Mouse (Mus musculus) ES-E14 (cell line): Measurements from ENCODE around the gene Olfr1375. TPM values are rescaled to one million over a fixed set of nuclear protein-coding genes. Genes with fewer than 3 reads are reported as not detected.

Experiments used
- DNase-seq: peaks from one replicate; pipeline ENCODE4 v3.0.0-alpha.2; 2013; ENCODE audit warnings: low read depth, low spot score
- H3K27ac ChIP-seq: 2 replicates; pipeline ENCODE4 v1.5.1; 2012; ENCODE audit warnings: low read depth, mild to moderate bottlenecking, low read length, moderate library complexity, mixed read lengths; ENCODE audit not compliant: poor library complexity, insufficient read depth, severe bottlenecking
- H3K36me3 ChIP-seq: 2 replicates; pipeline ENCODE4 v1.6.1; 2012; ENCODE audit warnings: mild to moderate bottlenecking, low read length, moderate library complexity, mixed read lengths; ENCODE audit not compliant: control insufficient read depth, poor library complexity, insufficient read depth, severe bottlenecking
- H3K4me1 ChIP-seq, 2 experiments: fragments of 150-350 bp in 1 of 2; sonication (generic) in 1 of 2; 2 replicates each; pipeline ENCODE4 v1.6.1; 2012; ENCODE audit warnings: low read length in 2 of 2, mild to moderate bottlenecking in 1 of 2, mixed read lengths in 1 of 2; ENCODE audit not compliant: control insufficient read depth in 2 of 2, insufficient read depth in 2 of 2, poor library complexity in 1 of 2
- H3K4me3 ChIP-seq, 2 experiments: fragments of 150-350 bp in 1 of 2; sonication (generic) in 1 of 2; 2 replicates each; pipeline ENCODE4 v1.5.1; 2012; ENCODE audit warnings: low read length in 2 of 2, low read depth in 1 of 2, mild to moderate bottlenecking in 1 of 2, mixed read lengths in 1 of 2; ENCODE audit not compliant: insufficient read depth in 1 of 2, poor library complexity in 1 of 2, severe bottlenecking in 1 of 2
- H3K9ac ChIP-seq: 2 replicates; pipeline ENCODE4 v1.6.1; 2012; ENCODE audit warnings: low read depth, mild to moderate bottlenecking, low read length, mixed read lengths; ENCODE audit not compliant: poor library complexity, insufficient read depth, severe bottlenecking
- H3K9me3 ChIP-seq: fragments of 150-350 bp; sonication (generic); 2 replicates; pipeline ENCODE4 v1.6.1; 2012; ENCODE audit warnings: low read depth, mild to moderate bottlenecking, low read length; ENCODE audit not compliant: control insufficient read depth, insufficient read depth
- CHD2 ChIP-seq: IDR thresholded peaks from 2 replicates; pipeline ENCODE4 v1.6.1; 2014; ENCODE audit warnings: mild to moderate bottlenecking, low read depth, low read length, inconsistent platforms
- HCFC1 ChIP-seq: IDR thresholded peaks from 2 replicates; pipeline ENCODE4 v1.6.1; 2012; ENCODE audit warnings: low read length, inconsistent platforms, borderline replicate concordance; ENCODE audit not compliant: insufficient read depth
- MAFK ChIP-seq: IDR thresholded peaks from 2 replicates; pipeline ENCODE4 v1.6.1; 2014; ENCODE audit warnings: mild to moderate bottlenecking, low read depth, low read length, inconsistent platforms; ENCODE audit not compliant: insufficient read depth
- ZC3H11A ChIP-seq: IDR thresholded peaks from 2 replicates; pipeline ENCODE4 v1.6.1; 2012; ENCODE audit warnings: low read depth, mild to moderate bottlenecking, inconsistent platforms, low read length, borderline replicate concordance
- ZNF384 ChIP-seq: IDR thresholded peaks from 2 replicates; pipeline ENCODE4 v1.6.1; 2012; ENCODE audit warnings: low read depth, low read length, inconsistent platforms
- in situ Hi-C, 2 experiments: fragments of 600-800 bp; cut with MboI; formaldehyde crosslinking; loops; one replicate each; pipeline ENCODE4 v1.15.1; 2025; ENCODE audit warnings: low sequenced_read_pairs in 2 of 2, inconsistent platforms in 1 of 2; ENCODE audit not compliant: unreplicated experiment in 2 of 2
- total RNA-seq: library from RNA; depleted of rRNA; stranded (reverse); fragments of 300-350 nt; gene quantifications from 2 replicates; pipeline ENCODE4 v1.2.3, GENCODE M21; 2012

Olfr1375 gene
- total RNA-seq, 1 experiment: not detected

DNA sequence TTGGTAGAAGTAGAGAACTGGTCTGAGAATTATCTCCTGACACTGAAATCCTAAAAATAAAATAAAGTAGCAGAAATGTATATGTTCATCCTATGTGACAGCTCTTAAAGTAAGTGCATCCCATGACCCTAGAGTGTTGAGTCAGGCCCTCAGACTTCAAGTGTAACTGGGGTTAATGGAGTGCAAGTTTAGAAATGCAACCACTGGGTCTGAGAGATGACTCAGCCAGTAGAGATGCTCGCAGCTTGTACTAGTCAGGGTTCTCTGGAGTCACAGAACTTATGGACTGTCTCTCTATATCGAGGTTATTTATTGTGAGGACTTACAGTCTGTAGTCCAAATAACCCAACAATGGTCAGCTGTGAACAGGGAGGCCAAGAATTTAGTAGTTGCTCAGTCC lies 3.8 kb downstream of the Olfr1375 start:
- no peak for TF ChIP-seq MAFK
- Histone ChIP-seq H3K9me3 (no peaks in the 10 kb centered on the region), H3K4me3 (no peak overlapping the region), H3K36me3 (no peaks in the 10 kb centered on the region), H3K4me1 (no peaks in the 10 kb centered on the region), H3K27ac (no peak overlapping the region), H3K9ac (no peak overlapping the region)
- no peak for DNase-seq
- in situ Hi-C loops: loop anchor here in 1 of 2 experiments (5.0 kb wide), 1 partner anchor 109 kb away; the partner anchor contains the start of gene 4933414I15Rik

DNA sequence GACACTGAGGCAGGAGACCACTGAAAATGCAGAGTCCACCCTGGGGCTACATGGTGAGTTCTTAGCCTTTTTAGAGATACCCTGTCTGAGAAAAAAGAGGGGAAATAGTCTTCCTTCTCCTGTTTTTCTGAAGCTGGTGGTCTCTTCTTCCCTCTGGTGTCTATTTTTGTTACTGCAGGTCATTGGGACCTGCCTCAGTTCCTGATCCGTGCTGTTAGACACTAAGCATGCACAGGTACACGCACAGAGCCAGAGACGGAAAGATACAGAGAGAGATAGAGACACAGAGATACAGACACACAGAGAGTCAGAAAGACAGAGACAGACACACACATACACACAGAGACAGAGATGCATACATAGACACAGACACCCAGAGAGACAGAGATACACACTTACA lies 5.3 kb downstream of the Olfr1375 start:
- Histone ChIP-seq H3K4me3 (no peak overlapping the region), H3K9ac (no peak overlapping the region), H3K4me1 (no peaks in the 10 kb centered on the region), H3K27ac (no peak overlapping the region), H3K36me3 (no peaks in the 10 kb centered on the region), H3K9me3 (no peaks in the 10 kb centered on the region)
- TF ChIP-seq CHD2 (no peak), ZC3H11A (peak; percentile 66; the same call in 1 of the 2 replicates)
- in situ Hi-C loops: loop anchor here in 1 of 2 experiments (5.0 kb wide), 1 partner anchor 111 kb away; the partner anchor contains the start of gene 4933414I15Rik
- DNase-seq: peak; percentile 41

GRCm38 (mm10) chr11:51059151-51059571 lies 11.3 kb downstream of the Olfr1375 start, which contains the start of gene Zfp354a:
Gene Zfp354a, plus strand, starts transcription at chr11:51059257.
- Histone ChIP-seq H3K27ac (no peak within 1 kb of the TSS), H3K4me1 (no peaks in the 10 kb centered on the region), H3K36me3 (peaks cover 4% of the 10 kb centered on the region; the same call in 1 of the 2 replicates), H3K9ac (peak within 1 kb of the TSS; percentile 67), H3K9me3 (no peaks in the 10 kb centered on the region), H3K4me3 (peak within 1 kb of the TSS; percentile 82 to 97)
- DNase-seq: peak; percentile 31
- TF ChIP-seq ZC3H11A (no peak), HCFC1 (peak; percentile 97)
- in situ Hi-C loops: no loop called here

- TF ChIP-seq ZC3H11A (no peak), MAFK (no peak), HCFC1 (no peak), ZNF384 (no peak), CHD2 (no peak)
- in situ Hi-C loops: no loop called here
- Histone ChIP-seq H3K9me3 (no peaks in the 10 kb centered on the region), H3K9ac (peak overlapping the region; percentile 67), H3K4me3 (peak overlapping the region; percentile 82 to 97), H3K36me3 (peaks cover 4% of the 10 kb centered on the region; the same call in 1 of the 2 replicates), H3K27ac (no peak overlapping the region), H3K4me1 (no peaks in the 10 kb centered on the region)
- DNase-seq: no peak
Observed at GRCm38 (mm10) chr11:51059640-51060039, 11.7 kb downstream of the Olfr1375 start.

- Histone ChIP-seq H3K27ac (no peak overlapping the region), H3K4me1 (no peaks in the 10 kb centered on the region), H3K36me3 (peaks cover 4% of the 10 kb centered on the region; the same call in 1 of the 2 replicates), H3K9me3 (no peaks in the 10 kb centered on the region), H3K4me3 (no peak overlapping the region), H3K9ac (no peak overlapping the region)
- DNase-seq: no peak
- TF ChIP-seq HCFC1 (no peak), ZC3H11A (no peak), MAFK (no peak), ZNF384 (no peak), CHD2 (no peak)
- in situ Hi-C loops: no loop called here
Observed at GRCm38 (mm10) chr11:51060981-51061380, 13.1 kb downstream of the Olfr1375 start.
